Mouse (Mus musculus) thymus, adult 2 months (tissue): Measurements from ENCODE around the gene Il1f8.

Experiments
- CTCF ChIP-seq: fragments of 200-500 bp; IDR thresholded peaks from 2 replicates; pipeline ENCODE4 v1.5.1; 2012; ENCODE audit warnings: mild to moderate bottlenecking, control low read depth, low read length, moderate library complexity, borderline replicate concordance; ENCODE audit not compliant: control insufficient read depth, poor library complexity, insufficient read depth; ENCODE audit errors: extremely low read depth
- POLR2A ChIP-seq: fragments of 200-500 bp; IDR thresholded peaks from 2 replicates; pipeline ENCODE4 v1.6.1; 2012; ENCODE audit warnings: mild to moderate bottlenecking, low read length, control low read depth, moderate library complexity; ENCODE audit not compliant: control insufficient read depth, poor library complexity, insufficient read depth; ENCODE audit errors: extremely low read depth

- TF ChIP-seq POLR2A: no peak
- TF ChIP-seq CTCF: no peak
Measured at GRCm38 (mm10) chr2:24109085-24109484, 43.9 kb upstream of the Il1f8 start.
